10 mouse cellular contexts compared by ENCODE assay signal in genomic region chr2:27247487-27247863, GRCm38 (mm10). TPM values are rescaled to one million over a fixed set of nuclear protein-coding genes. Genes with fewer than 3 reads are reported as not detected.
DNase-seq lines count a peak whose midpoint lies in the region; ATAC-seq and TF ChIP-seq lines count a peak whose summit lies in the region.
"Had no signal": no experiment of that assay in that cellular context is flagged by ENCODE, and none has a peak within 500 bp of the region (broad histone marks: within the 10 kb centered on the region; RNA-seq: fewer than 3 reads in every experiment).

No protein-coding gene starts in this region.

- POLR2A ChIA-PET in Patski (lab: Charles Lee) = interaction anchor here (0.8 to 0.9 kb wide), 2 partner anchors 23 to 100 kb away, joined by 3 to 4 read pairs; no protein-coding TSS in a partner anchor

- no peaks in the 10 kb centered on the region for H3K9me3 ChIP-seq in hindbrain, embryonic 16.5 days (ENCODE audit: control insufficient read depth, low read length)
- H3K9me3 ChIP-seq in hindbrain, embryonic 11.5 days (ENCODE audit: control insufficient read depth, low read length) = no peaks in the 10 kb centered on the region
- H3K9me3 ChIP-seq in embryonic facial prominence, embryonic 10.5 days = no peaks in the 10 kb centered on the region
- no peaks in the 10 kb centered on the region for H3K9me3 ChIP-seq in liver, embryonic 12.5 days (replicated peaks)
- H3K9me3 ChIP-seq: G1E had no signal

- H3K9ac ChIP-seq in hindbrain, embryonic 16.5 days (ENCODE audit: low read depth, low read length) = no peak overlapping the region
- H3K9ac ChIP-seq in hindbrain, embryonic 11.5 days (ENCODE audit: low read depth, low read length) = no peak overlapping the region
- no peak overlapping the region for H3K9ac ChIP-seq in liver, embryonic 12.5 days

- ATAC-seq in hindbrain, embryonic 16.5 days = peak; percentile 64
- no peak for ATAC-seq in hindbrain, embryonic 11.5 days (ENCODE audit: low FRiP score)
- ATAC-seq in Patski = peak; percentile 5
- peak; percentile 22; the same call in 1 of the 2 replicates for ATAC-seq in liver, embryonic 12.5 days

- no peaks in the 10 kb centered on the region; the same call in none of the 2 replicates for H3K4me1 ChIP-seq in hindbrain, embryonic 16.5 days (ENCODE audit: control insufficient read depth, insufficient read depth, low read depth, low read length)
- no peaks in the 10 kb centered on the region for H3K4me1 ChIP-seq in hindbrain, embryonic 11.5 days (replicated peaks; ENCODE audit: control insufficient read depth, insufficient read depth, low read length)
- peaks cover 11% of the 10 kb centered on the region for H3K4me1 ChIP-seq in embryonic facial prominence, embryonic 10.5 days
- H3K4me1 ChIP-seq in liver, embryonic 12.5 days = peaks cover 9% of the 10 kb centered on the region; the same call in 1 of the 2 replicates

- H3K36me3 ChIP-seq in hindbrain, embryonic 16.5 days (ENCODE audit: control insufficient read depth, insufficient read depth, low read length) = no peaks in the 10 kb centered on the region
- H3K36me3 ChIP-seq in hindbrain, embryonic 11.5 days (ENCODE audit: control insufficient read depth, insufficient read depth, low read length) = no peaks in the 10 kb centered on the region
- no peaks in the 10 kb centered on the region for H3K36me3 ChIP-seq in embryonic facial prominence, embryonic 10.5 days (replicated peaks)
- H3K36me3 ChIP-seq in liver, embryonic 12.5 days = peaks cover 6% of the 10 kb centered on the region; the same call in 1 of the 2 replicates
- H3K36me3 ChIP-seq: G1E had no signal

- H3K4me3 ChIP-seq in hindbrain, embryonic 16.5 days (ENCODE audit: low read length) = no peak overlapping the region
- H3K4me3 ChIP-seq in hindbrain, embryonic 11.5 days (ENCODE audit: low read depth, low read length) = no peak overlapping the region
- H3K4me3 ChIP-seq in embryonic facial prominence, embryonic 10.5 days = no peak overlapping the region
- no peak overlapping the region for H3K4me3 ChIP-seq in liver, embryonic 12.5 days

- no peak overlapping the region for H3K27ac ChIP-seq in hindbrain, embryonic 16.5 days (ENCODE audit: low read depth, low read length)
- no peak overlapping the region for H3K27ac ChIP-seq in hindbrain, embryonic 11.5 days (ENCODE audit: low read depth, low read length)
- 0 out of 2 replicates have a peak overlapping the region, but pooled peaks have one; percentile 15 for H3K27ac ChIP-seq in embryonic facial prominence, embryonic 10.5 days (replicated peaks)
- H3K27ac ChIP-seq in liver, embryonic 12.5 days = peak overlapping the region; percentile 71
- H3K27ac ChIP-seq: macrophage had no signal

- DNase-seq in hindbrain, embryonic 11.5 days (ENCODE audit: low spot score) = no peak
- no peak for DNase-seq in Patski (ENCODE audit: low read depth, low spot score)
- no peak for DNase-seq in embryonic facial prominence, embryonic 10.5 days (ENCODE audit: low spot score)
- no peak for DNase-seq in adrenal gland, adult (ENCODE audit: inconsistent age in 2 of 2, low spot score in 1 of 2)
- DNase-seq in cerebellum, adult 11 months = no peak
- DNase-seq: cerebellum, adult 8-10 months had no signal

- in situ Hi-C loops in Patski (cut with MboI; ENCODE audit: low pct_unique_long_range_greater_than_20kb) = no loop called here

- 54% methylated on average over 2 of the region's 2 CpGs for whole genome bisulfite sequencing in hindbrain, embryonic 16.5 days
- 66% methylated on average over 2 of the region's 2 CpGs for WGBS in hindbrain, embryonic 11.5 days
- WGBS in embryonic facial prominence, embryonic 10.5 days = 56% methylated on average over 2 of the region's 2 CpGs
- WGBS in liver, embryonic 12.5 days (ENCODE audit: insufficient replicate concordance) = 47% methylated on average over 2 of the region's 2 CpGs

- CTCF ChIA-PET in Patski (lab: Charles Lee) = interaction anchor here (1.0 to 1.4 kb wide), 2 partner anchors 33 to 181 kb away, joined by 3 read pairs; no protein-coding TSS in a partner anchor

- H3K4me2 ChIP-seq in hindbrain, embryonic 16.5 days (ENCODE audit: low read length) = no peak overlapping the region
- H3K4me2 ChIP-seq in hindbrain, embryonic 11.5 days (replicated peaks; ENCODE audit: low read depth, low read length) = no peak overlapping the region
- H3K4me2 ChIP-seq in liver, embryonic 12.5 days = no peak overlapping the region

- no peak for TF ChIP-seq CTCF in Patski (IDR thresholded peaks at IDR 0.05)

- H3K27me3 ChIP-seq in hindbrain, embryonic 16.5 days (replicated peaks; ENCODE audit: control insufficient read depth, insufficient read depth, low read length) = no peaks in the 10 kb centered on the region
- no peaks in the 10 kb centered on the region for H3K27me3 ChIP-seq in hindbrain, embryonic 11.5 days (ENCODE audit: control insufficient read depth, insufficient read depth, low read length)
- peaks cover 3% of the 10 kb centered on the region for H3K27me3 ChIP-seq in Patski
- no peaks in the 10 kb centered on the region for H3K27me3 ChIP-seq in embryonic facial prominence, embryonic 10.5 days (replicated peaks; ENCODE audit: low read depth, poor library complexity, severe bottlenecking)
- H3K27me3 ChIP-seq in liver, embryonic 12.5 days (replicated peaks) = no peaks in the 10 kb centered on the region

RNA-seq across cellular contexts. Expression of gene Sardh, which starts 0.7 kb away (rescaled TPM):
- 9.1 and 10.2 TPM in 2 replicates for polyA plus RNA-seq in hindbrain, embryonic 16.5 days (2015; fragmentation: Nextera tagmentation; extraction: Ambion mirVana)
- 3.1 and 5.5 TPM in 2 replicates for polyA plus RNA-seq in hindbrain, embryonic 11.5 days (2014; fragmentation: Nextera tagmentation; extraction: Ambion mirVana)
- 9.4 TPM for polyA plus RNA-seq in Patski (2021)
- 1.5 and 2.9 TPM in 2 replicates for polyA plus RNA-seq in embryonic facial prominence, embryonic 10.5 days (2016; fragmentation: Nextera tagmentation; extraction: Ambion mirVana)
- 37.6 and 41.5 TPM in 2 replicates for polyA plus RNA-seq in liver, embryonic 12.5 days (2016; fragmentation: Nextera tagmentation; extraction: Ambion mirVana)
- polyA plus RNA-seq: G1E had no signal

Comparison
In these comparisons a context has a peak if more than half of its experiments do, and no peak if none do; other contexts are left out.
1. H3K27ac ChIP-seq: peak in embryonic facial prominence, embryonic 10.5 days (single experiment) and liver, embryonic 12.5 days (single experiment); none in hindbrain, embryonic 16.5 days (single experiment) and hindbrain, embryonic 11.5 days (single experiment).